Mouse (Mus musculus) G1E (cell line): ENCODE results near the gene Mdfi.

Experiments
- CTCF ChIP-seq: IDR thresholded peaks from 2 replicates; pipeline ENCODE4 v1.5.1; 2012; ENCODE audit warnings: low read depth, low read length, inconsistent platforms, mixed read lengths
- POLR2AphosphoS5 ChIP-seq: IDR thresholded peaks from 2 replicates; pipeline ENCODE4 v1.6.1; 2012; ENCODE audit warnings: low read depth, low read length, inconsistent platforms; ENCODE audit not compliant: insufficient replicate concordance

DNA sequence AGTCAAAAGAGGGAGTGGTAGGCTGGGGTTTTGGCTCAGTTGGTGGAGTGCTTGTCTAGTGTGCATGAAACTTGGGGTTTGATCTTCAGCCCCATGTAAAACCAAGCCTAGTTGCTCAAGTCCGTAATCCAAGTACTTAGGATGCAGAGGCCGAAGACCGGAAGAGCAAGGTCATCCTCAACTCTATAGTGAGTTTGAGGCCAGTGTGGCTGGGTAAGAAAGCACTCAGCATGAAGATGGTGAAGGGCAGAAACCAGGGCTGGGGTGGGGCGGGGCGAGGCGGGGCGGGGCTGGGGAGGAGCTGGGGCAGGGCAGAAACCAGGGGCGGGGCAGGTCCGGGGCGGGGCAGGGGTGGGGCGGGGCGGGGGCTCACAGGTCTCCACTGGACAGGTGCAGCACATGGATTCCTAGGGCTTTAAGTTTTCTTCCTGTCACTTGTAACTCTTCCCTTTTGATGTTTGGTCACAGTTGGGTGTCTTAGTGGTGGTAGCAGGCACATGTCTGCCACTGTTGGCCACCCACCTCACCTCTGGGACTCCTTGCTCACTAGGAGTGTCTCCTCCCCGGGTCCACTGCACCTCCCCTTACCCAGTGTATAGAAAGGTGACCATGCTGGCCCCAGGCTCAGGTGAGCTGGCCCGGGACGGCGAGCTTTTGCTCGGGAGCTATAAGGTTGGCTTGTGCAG is 66.9 kb downstream of the Mdfi start:
- no peak for TF ChIP-seq CTCF
- no peak for TF ChIP-seq POLR2AphosphoS5
